Mouse (Mus musculus): Measurements from ENCODE around the gene Lrba.

The Lrba gene

DNA sequence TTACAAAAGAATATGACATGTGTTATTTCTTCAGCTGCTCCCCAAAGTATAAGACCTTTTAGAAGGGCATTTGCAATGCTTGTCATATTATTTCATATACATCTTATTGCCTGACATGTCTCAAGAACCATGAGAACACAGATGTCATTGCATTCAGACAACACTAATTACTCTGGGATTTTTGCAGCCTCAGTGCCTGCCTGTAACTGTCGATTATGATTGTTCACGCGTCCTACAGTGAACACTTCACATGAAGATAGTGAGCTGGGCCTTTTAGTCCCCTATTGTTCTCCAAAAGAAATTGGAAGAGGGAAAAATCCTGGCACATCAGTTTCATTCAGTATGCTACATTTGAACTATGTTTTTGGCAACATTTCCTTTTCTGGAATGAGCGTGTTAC is 335.2 kb downstream of the Lrba start:
- no peak for DNase-seq (ENCODE audit: low read depth, low spot score)

DNA sequence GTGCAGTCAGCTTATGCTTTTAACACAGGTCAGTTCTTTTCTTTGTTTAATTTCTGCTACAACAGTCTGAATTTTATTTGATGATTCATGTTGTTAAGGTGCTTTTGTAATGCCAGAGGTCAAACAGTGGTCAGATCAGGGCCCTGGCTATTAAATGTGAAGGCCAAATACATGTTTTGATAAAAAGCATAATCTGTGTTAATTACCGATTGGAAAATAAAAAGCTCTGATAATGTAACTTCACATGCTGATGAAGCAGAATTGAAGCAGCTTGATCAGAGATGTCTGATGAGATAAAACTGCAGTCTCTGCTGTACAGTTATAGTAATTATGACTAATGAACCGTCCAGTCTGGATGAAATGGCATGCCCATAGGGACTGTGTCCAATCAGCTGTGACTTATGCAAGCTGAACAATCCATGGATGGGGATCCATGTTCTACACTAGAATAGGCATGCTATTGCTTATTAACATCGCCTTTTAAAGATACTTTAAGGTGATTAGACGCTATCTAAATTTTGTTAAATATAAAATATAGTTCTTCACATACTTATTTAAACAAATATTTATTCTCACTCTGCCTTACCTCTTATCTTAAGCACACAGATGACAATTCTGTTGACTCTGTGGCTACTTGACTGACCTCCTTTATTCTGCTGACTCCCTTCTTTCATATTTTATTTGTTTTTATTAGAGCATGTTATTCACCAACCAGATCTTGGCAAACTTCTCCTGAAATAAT is 336.0 kb downstream of the Lrba start:
- no peak for DNase-seq (ENCODE audit: low read depth, low spot score)

GRCm38 (mm10) chr3:86561023-86561344 is 336.5 kb downstream of the Lrba start:
- no peak for DNase-seq (ENCODE audit: low read depth, low spot score)

- DNase-seq (ENCODE audit: low read depth, low spot score), result no peak
Measured at GRCm38 (mm10) chr3:86561396-86561795, 336.9 kb downstream of the Lrba start.

DNA sequence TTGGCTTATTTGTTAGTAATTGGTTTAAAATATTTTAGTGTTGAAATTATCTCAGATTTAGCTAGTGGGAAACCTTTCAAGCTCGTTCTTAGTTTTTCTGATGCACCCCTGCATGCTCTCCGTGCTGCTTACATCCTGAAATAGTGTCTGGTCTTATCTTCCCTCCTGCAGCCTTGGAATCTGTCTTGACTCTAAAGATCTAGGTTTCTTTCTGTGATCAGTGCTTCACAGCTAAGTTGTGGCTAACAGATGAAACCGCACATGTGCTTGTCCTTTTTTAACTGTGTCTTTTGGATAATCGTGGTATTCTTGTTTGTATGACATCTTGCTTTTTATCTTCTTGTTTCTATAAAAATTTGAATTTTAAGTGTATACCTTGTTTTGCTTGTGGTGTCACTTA is 342.8 kb downstream of the Lrba start:
- no peak for DNase-seq (ENCODE audit: low read depth, low spot score)

DNA sequence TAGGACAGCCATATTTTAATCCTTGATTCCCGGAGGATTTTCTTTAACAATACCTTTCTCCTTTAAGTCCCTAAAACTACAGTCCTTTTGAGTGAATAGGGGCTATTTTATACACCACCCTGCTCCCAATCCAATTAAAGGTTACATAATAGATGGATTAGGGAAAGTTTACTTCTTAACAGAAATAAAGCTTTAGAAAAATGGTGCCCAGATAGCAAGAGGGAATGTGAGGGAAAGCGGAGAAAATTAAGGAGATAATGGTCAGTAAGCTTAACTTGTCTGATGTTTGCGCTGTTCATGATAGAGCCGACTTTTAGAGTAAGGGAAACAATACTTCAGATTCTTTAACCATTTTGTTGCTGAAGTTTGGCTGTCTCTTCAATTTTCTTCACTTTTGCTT is 347.0 kb downstream of the Lrba start:
- DNase-seq (ENCODE audit: low read depth, low spot score), result no peak

DNA sequence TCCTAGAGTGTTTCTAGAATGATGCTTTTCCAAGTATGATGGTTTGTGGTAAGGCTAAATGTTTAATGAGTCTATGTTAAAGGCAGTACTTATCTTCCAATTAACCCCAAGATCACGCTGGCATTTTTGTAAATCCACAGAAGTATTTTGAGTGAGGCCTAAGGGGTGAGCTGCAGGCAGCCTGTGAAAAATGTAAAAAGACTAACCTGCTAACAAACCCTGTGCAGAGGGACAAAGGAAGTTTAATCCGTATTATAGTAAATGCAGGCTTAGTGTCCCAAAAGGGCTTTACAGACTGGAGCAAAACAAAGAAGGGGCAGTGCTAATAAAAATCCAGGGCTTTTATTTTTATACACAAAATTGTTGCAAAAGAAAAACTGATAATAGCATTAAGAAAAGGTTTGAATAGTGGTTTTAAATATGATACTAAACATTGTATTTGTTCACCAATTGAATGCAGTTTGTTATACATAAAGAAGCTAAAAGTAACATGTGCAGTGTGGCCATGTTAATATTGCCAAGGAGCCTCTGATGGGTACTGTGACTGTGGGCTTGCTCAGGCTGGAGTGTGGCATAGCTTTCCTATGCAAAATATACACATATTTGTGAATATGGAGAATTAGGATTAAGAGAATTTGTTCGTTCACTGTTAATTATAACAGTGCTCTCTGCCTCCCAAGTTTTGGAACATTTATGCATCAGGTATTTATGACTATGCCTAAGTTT is 348.2 kb downstream of the Lrba start:
- no peak for DNase-seq (ENCODE audit: low read depth, low spot score)

DNA sequence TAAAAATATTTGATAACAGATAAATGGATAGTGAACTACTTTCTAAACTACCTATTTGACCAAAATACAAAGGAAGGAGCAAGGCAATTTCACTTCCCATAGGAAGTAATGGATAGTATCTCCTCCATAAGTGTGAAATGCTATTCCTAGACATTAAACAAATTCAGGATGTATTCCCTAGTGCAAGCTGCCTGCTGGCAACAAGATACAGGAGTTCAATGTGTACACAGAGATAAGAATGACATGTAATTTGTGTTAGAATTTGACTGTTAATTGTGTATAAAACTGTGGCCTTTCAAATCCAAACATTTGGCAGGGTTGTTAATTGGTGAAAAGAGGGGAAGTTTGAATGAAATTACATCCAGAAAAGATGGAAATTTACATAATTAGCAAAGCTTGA is 350.8 kb downstream of the Lrba start:
- no peak for DNase-seq (ENCODE audit: low read depth, low spot score)

DNA sequence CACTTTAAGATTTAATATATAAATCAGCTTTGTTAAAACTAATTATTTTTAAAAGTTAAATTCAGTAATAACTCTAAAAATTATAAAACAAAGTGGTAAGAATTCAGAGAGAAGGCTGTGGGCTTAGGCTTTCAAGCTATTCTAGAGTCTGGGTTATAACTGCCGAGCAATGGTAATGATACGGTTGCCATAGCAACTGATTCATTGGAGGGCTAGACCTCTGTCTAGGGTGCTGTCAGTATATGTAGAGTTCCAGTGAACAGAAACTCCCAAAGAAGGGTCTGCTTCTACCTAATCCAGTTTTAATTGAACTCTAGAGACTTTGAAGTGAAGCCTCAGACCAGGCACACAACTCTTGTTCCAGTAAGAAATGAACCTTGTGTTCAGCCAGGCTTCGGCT is 377.8 kb downstream of the Lrba start:
- DNase-seq (ENCODE audit: low read depth, low spot score), result peak; percentile 18

DNA sequence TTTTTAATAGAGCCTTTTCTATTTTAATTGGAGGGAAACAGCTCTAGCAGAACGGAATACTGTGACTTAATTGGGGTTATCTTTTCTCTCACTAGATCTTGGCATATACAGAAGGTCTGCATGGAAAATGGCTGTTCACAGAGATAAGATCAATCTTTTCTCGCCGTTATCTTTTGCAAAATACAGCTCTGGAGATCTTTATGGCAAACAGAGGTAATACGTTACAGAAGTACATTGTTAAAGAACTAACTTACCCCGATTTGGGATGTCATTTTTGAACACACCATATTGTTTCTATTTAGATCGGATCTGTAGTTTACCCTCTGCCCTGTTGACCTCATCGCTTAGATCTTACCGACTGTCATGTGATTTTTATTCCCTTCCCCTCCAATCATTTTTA is 381.3 kb downstream of the Lrba start:
- DNase-seq (ENCODE audit: low read depth, low spot score), result no peak

GRCm38 (mm10) chr3:86627008-86627743 is 402.7 kb downstream of the Lrba start:
- no peak for DNase-seq (ENCODE audit: low read depth, low spot score)

- no peak for DNase-seq (ENCODE audit: low read depth, low spot score)
Measured at GRCm38 (mm10) chr3:86629379-86629778, 404.9 kb downstream of the Lrba start.

DNA sequence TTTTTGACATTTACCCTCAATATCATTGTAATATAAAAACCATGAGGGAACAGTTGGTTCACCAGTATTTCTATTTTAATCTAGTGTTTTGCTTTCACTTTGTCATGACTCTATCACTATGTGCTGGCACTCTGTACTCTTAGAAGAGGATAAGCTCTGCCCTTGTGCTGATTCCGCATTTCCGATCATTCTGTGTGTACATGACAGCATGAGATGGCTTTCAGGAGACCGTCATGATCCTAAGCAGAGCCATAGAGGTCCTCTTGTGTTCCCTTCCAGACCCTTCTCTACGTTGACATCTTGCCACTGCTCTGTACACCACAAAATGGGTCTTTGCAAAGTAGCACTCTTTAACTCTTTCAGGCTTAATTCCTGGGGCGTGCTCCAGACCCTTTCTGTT is 411.0 kb downstream of the Lrba start:
- DNase-seq (ENCODE audit: low read depth, low spot score), result no peak

DNA sequence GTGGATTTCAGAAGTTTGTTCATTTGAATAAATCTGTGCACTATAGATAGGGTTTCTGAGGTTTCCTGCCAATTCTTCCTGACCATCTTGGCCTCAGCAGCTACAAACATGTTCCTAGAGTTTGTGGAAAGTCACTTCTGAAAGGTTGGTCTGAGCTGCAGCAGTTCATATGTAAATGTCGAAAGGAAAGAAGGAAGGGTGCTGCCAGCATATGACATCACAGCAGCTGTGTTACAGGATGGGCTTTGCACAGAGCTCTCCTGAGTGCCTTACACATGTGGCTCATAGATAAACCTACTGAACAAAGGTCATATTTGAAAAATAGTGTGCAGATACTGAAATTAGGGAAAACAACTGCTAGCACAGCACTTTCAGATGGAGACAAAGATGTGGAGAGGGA is 411.5 kb downstream of the Lrba start:
- DNase-seq (ENCODE audit: low read depth, low spot score), result no peak

- DNase-seq (ENCODE audit: low read depth, low spot score), result no peak
Measured at GRCm38 (mm10) chr3:86638552-86639348, 414.3 kb downstream of the Lrba start.

DNA sequence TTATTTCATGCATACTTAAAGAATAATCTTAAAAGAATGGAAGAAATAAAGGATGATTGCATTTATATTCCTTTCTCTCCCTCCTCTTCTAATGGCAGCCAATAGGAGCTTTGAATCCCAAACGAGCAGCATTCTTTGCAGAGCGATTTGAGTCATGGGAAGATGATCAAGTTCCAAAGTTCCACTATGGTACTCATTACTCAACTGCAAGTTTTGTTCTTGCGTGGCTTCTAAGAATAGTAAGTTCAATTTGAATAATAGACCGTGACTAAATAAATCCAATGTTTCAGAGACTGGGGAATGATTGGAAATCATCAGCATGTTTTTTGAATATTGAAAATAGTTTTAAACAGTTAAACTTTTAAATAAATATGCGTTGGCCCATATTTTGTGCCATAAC is 416.9 kb downstream of the Lrba start:
- no peak for DNase-seq (ENCODE audit: low read depth, low spot score)

GRCm38 (mm10) chr3:86641796-86642195 is 417.3 kb downstream of the Lrba start:
- no peak for DNase-seq (ENCODE audit: low read depth, low spot score)

- no peak for DNase-seq (ENCODE audit: low read depth, low spot score)
Measured at GRCm38 (mm10) chr3:86646771-86647170, 422.3 kb downstream of the Lrba start.

DNA sequence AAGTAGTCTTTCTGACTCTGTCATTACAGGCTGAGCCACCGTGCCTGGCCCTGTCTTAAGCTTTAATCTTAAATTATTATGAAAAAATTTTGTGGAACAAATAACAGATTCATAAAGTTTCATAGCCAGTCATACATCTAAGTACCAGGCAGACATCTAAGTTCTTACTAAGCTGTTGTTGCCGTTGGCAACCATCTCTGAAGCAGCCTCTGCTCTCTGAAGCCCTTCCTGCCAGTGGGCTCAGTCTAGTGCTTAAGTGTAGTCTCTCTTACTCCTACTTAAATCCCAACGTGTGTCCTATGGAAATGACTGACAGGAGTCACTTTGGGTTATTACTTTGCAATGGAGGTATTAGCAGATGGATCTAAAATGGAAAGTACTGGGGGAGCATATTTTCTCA is 426.5 kb downstream of the Lrba start:
- DNase-seq (ENCODE audit: low read depth, low spot score), result no peak

DNA sequence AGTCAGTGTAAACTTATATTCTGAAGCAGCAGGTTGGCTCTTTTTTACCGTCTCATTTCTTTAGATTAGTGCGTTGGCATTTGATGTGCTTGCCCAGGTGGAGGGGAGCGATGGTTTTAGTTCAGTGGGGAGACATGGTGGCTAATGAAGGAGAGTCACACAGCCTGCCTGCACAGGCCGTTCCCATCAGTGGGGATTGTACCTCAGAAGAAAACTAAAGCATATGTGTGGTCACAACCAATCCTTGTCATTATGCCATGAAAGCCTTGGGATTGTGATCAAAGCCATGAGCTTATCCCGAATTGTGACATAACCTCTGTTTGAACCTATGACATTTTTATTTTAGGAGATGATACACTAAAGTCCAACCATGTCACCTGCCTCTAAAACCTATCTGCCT is 434.8 kb downstream of the Lrba start:
- no peak for DNase-seq (ENCODE audit: low read depth, low spot score)

- DNase-seq (ENCODE audit: low read depth, low spot score), result no peak
Measured at GRCm38 (mm10) chr3:86664399-86664798, 439.9 kb downstream of the Lrba start.

GRCm38 (mm10) chr3:86668146-86668545 is 443.7 kb downstream of the Lrba start:
- peak; percentile 44 for DNase-seq (ENCODE audit: low read depth, low spot score)
